Mouse (Mus musculus) testis, adult 2 months (tissue): Measurements from ENCODE around the gene Mrgpra1.

Experiments
- CTCF ChIP-seq: fragments of 200-500 bp; IDR thresholded peaks from 2 replicates; pipeline ENCODE4 v1.5.1; 2012; ENCODE audit warnings: low read depth, mild to moderate bottlenecking, inconsistent platforms, low read length, moderate library complexity; ENCODE audit not compliant: control insufficient read depth, insufficient read depth, insufficient replicate concordance
- POLR2A ChIP-seq: fragments of 200-500 bp; IDR thresholded peaks from 2 replicates; pipeline ENCODE4 v1.6.1; 2012; ENCODE audit warnings: low read depth, mild to moderate bottlenecking, inconsistent platforms, low read length, moderate library complexity; ENCODE audit not compliant: control insufficient read depth

DNA sequence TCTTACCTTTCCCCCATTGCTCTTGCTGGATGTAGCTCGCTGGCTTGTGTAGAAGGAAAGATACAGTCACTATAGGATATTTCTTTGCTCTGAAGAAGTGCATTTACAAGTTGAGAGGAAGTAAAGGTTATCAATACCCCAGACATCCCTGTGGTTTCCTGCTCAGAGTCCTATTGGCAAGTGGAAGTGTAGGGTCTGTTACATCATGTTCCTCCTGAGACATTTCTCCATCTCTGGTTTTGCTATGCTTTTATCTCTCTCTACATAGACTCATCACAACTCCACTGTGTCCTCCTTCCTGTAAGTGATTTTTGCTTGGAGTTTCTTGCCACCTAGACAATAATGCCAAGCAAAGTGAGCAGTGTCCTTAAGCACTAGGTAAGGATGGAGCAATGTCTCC, 35.7 kb downstream of the Mrgpra1 start:
- TF ChIP-seq CTCF (no peak), POLR2A (no peak)
